Mouse (Mus musculus): ENCODE measurements around the gene Hist1h2be.

DNA sequence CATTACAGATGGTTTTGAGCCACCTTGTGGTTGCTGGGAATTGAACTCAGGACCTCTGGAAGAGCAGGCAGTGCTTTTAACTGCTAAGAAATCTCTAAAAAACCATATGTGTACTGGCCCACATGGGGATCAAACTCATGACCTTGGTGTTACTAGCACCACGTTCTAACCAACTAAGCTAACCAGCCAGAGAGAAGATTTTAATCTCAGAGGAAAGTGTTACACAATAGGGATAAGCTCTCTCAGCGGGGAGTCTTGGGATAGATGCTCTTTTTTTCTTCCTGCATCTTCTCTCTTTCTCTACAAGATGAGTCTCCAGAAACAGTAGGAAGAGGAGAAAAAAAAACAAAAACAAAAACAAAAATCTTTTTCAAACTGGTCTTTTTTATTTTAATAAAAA lies 10.5 kb downstream of the Hist1h2be start:
- TF ChIP-seq CTCF (IDR thresholded peaks at IDR 0.05; ENCODE audit: low read depth) (no peak), EP300 (IDR thresholded peaks at IDR 0.05; ENCODE audit: low read depth) (no peak)

All from liver, postnatal 0 days (tissue).